Comparison of ENCODE assay signal across 8 mouse cellular contexts in the genomic region with DNA sequence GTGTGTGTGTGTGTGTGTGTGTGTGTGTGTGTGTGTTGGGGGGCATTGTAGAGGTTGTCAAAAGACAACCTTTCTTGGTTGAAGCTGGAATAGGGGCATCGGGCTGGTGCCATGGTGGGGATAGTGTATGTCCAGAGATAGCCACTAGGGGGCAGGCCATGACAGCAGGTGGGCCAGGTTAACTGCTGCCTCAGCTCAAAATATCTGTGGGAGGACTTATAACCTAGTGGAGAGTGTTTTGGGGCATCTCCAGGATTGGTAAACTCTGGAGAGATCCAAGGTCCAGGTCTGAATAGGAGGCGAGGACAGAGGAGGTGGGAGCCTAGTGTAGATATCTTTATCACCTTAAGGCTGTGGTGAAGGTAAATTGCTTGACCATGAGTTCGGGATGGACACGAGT.
A peak's percentile ranks its signal among the peaks of the same experiment; 100 is the strongest.
DNase-seq lines count a peak whose midpoint lies in the region; ATAC-seq and TF ChIP-seq lines count a peak whose summit lies in the region.

No protein-coding gene starts in this region.

- ATAC-seq in embryonic facial prominence, embryonic 12.5 days (ENCODE audit: insufficient number of reproducible peaks, insufficient read depth, low FRiP score, low TSS enrichment), result peak; percentile 78; the same call in 1 of the 2 replicates
- peak; percentile 71 for ATAC-seq in heart, embryonic 16.5 days (replicated peaks; ENCODE audit: extremely low read depth, insufficient read depth, low FRiP score)
- ATAC-seq in liver, embryonic 15.5 days (ENCODE audit: insufficient read depth), result peak; percentile 21; the same call in 1 of the 2 replicates

- peak; percentile 33; the same call in 1 of the 2 replicates for TF ChIP-seq CTCF in olfactory bulb, adult 2 months (IDR thresholded peaks at IDR 0.05; ENCODE audit: insufficient read depth, low read depth, low read length)

- H3K4me2 ChIP-seq in embryonic facial prominence, embryonic 12.5 days (replicated peaks), result no peak overlapping the region
- no peak overlapping the region for H3K4me2 ChIP-seq in heart, embryonic 16.5 days (ENCODE audit: low read depth, low read length)
- no peak overlapping the region for H3K4me2 ChIP-seq in liver, embryonic 15.5 days

- H3K9ac ChIP-seq in embryonic facial prominence, embryonic 12.5 days, result no peak overlapping the region
- no peak overlapping the region for H3K9ac ChIP-seq in heart, embryonic 16.5 days (ENCODE audit: low read length)
- H3K9ac ChIP-seq in liver, embryonic 15.5 days, result no peak overlapping the region

- no peak overlapping the region for H3K4me3 ChIP-seq in embryonic facial prominence, embryonic 12.5 days
- H3K4me3 ChIP-seq in heart, embryonic 16.5 days (ENCODE audit: low read length), result no peak overlapping the region
- H3K4me3 ChIP-seq in liver, embryonic 15.5 days (replicated peaks), result no peak overlapping the region
- H3K4me3 ChIP-seq in olfactory bulb, adult 2 months (ENCODE audit: insufficient read depth, low read depth, low read length), result no peak overlapping the region

- peak; percentile 22 for DNase-seq in 416B (ENCODE audit: low read depth)
- peak; percentile 78 to 85 for DNase-seq in adrenal gland, postnatal 36 days
- DNase-seq in layer of hippocampus, adult 11-12 months (ENCODE audit: low spot score), result peak; percentile 69
- peak; percentile 6 to 13 for DNase-seq in thymus, postnatal 36 days

- peaks cover 5% of the 10 kb centered on the region; the same call in 1 of the 2 replicates for H3K4me1 ChIP-seq in embryonic facial prominence, embryonic 12.5 days
- H3K4me1 ChIP-seq in heart, embryonic 16.5 days (ENCODE audit: control insufficient read depth, insufficient read depth, low read length), result 0 out of 2 replicates have a peak, but pooled peaks cover 3% of the 10 kb centered on the region
- no peaks in the 10 kb centered on the region for H3K4me1 ChIP-seq in liver, embryonic 15.5 days (replicated peaks)
- H3K4me1 ChIP-seq in olfactory bulb, adult 2 months (ENCODE audit: control insufficient read depth, insufficient read depth, low read length), result no peaks in the 10 kb centered on the region

- H3K36me3 ChIP-seq in embryonic facial prominence, embryonic 12.5 days, result no peaks in the 10 kb centered on the region
- no peaks in the 10 kb centered on the region for H3K36me3 ChIP-seq in heart, embryonic 16.5 days (ENCODE audit: control insufficient read depth, insufficient read depth)
- H3K36me3 ChIP-seq in liver, embryonic 15.5 days (replicated peaks), result no peaks in the 10 kb centered on the region

- peaks cover 6% of the 10 kb centered on the region; the same call in 1 of the 2 replicates for H3K27me3 ChIP-seq in embryonic facial prominence, embryonic 12.5 days
- H3K27me3 ChIP-seq in heart, embryonic 16.5 days (ENCODE audit: control insufficient read depth, insufficient read depth, low read length), result no peaks in the 10 kb centered on the region
- H3K27me3 ChIP-seq in liver, embryonic 15.5 days, result no peaks in the 10 kb centered on the region

- no peak for TF ChIP-seq POLR2A in olfactory bulb, adult 2 months (IDR thresholded peaks at IDR 0.05; ENCODE audit: insufficient read depth, low read depth, low read length)

- H3K9me3 ChIP-seq in embryonic facial prominence, embryonic 12.5 days, result no peaks in the 10 kb centered on the region
- H3K9me3 ChIP-seq in heart, embryonic 16.5 days (replicated peaks; ENCODE audit: control insufficient read depth, low read length), result no peaks in the 10 kb centered on the region
- no peaks in the 10 kb centered on the region for H3K9me3 ChIP-seq in liver, embryonic 15.5 days (replicated peaks)

- 50% methylated on average over 4 of the region's 4 CpGs for WGBS in embryonic facial prominence, embryonic 12.5 days
- 52% methylated on average over 4 of the region's 4 CpGs for whole genome bisulfite sequencing in heart, embryonic 16.5 days
- 37% methylated on average over 4 of the region's 4 CpGs for WGBS in liver, embryonic 15.5 days (ENCODE audit: insufficient replicate concordance)
- 72% methylated on average over 4 of the region's 4 CpGs for WGBS in olfactory bulb, adult 2 months

- H3K27ac ChIP-seq in embryonic facial prominence, embryonic 12.5 days, result no peak overlapping the region
- H3K27ac ChIP-seq in heart, embryonic 16.5 days (ENCODE audit: low read length), result no peak overlapping the region
- no peak overlapping the region for H3K27ac ChIP-seq in liver, embryonic 15.5 days (replicated peaks)
- no peak overlapping the region for H3K27ac ChIP-seq in olfactory bulb, adult 2 months (ENCODE audit: insufficient read depth, low read depth, low read length)

Comparison
In these comparisons a context has a peak if more than half of its experiments do, and no peak if none do; other contexts are left out.
1. DNase-seq: peak in every context shown above with its lines; median percentile 82 in adrenal gland, postnatal 36 days; 69 in layer of hippocampus, adult 11-12 months; 22 in 416B; 10 in thymus, postnatal 36 days.
2. ATAC-seq: peak in every context shown above with its lines; median percentile 78 in embryonic facial prominence, embryonic 12.5 days; 71 in heart, embryonic 16.5 days; 21 in liver, embryonic 15.5 days.